9 mouse cellular contexts compared by ENCODE assay signal in genomic region chr2:27412245-27412800, GRCm38 (mm10). TPM values are rescaled to one million over a fixed set of nuclear protein-coding genes. Genes with fewer than 3 reads are reported as not detected.
A peak's percentile ranks its signal among the peaks of the same experiment; 100 is the strongest.
DNase-seq lines count a peak whose midpoint lies in the region; ATAC-seq and TF ChIP-seq lines count a peak whose summit lies in the region.
"Had no signal": no experiment of that assay in that cellular context is flagged by ENCODE, and none has a peak within 500 bp of the region (broad histone marks: within the 10 kb centered on the region; RNA-seq: fewer than 3 reads in every experiment).

No protein-coding gene starts in this region.

- no peaks in the 10 kb centered on the region for H3K9me3 ChIP-seq in embryonic facial prominence, embryonic 14.5 days (ENCODE audit: control insufficient read depth, low read length)
- H3K9me3 ChIP-seq in intestine, postnatal 0 days (ENCODE audit: control insufficient read depth): no peaks in the 10 kb centered on the region
- no peaks in the 10 kb centered on the region for H3K9me3 ChIP-seq in neural tube, embryonic 13.5 days

- no peak overlapping the region for H3K4me3 ChIP-seq in layer of hippocampus, adult 2 months
- no peak overlapping the region for H3K4me3 ChIP-seq in embryonic facial prominence, embryonic 14.5 days (ENCODE audit: low read depth, low read length)
- H3K4me3 ChIP-seq in intestine, postnatal 0 days (ENCODE audit: low read depth, low read length): no peak overlapping the region
- no peak overlapping the region for H3K4me3 ChIP-seq in neural tube, embryonic 13.5 days
- H3K4me3 ChIP-seq: erythroblast, embryonic 14.5 days had no signal

- DNase-seq in layer of hippocampus, adult 2 months (ENCODE audit: low spot score in 2 of 2): no peak
- no peak for DNase-seq in layer of hippocampus, postnatal 36 days
- no peak for DNase-seq in embryonic facial prominence, embryonic 14.5 days (ENCODE audit: low spot score)
- no peak for DNase-seq in left cerebral cortex, postnatal 4 days
- DNase-seq in lung, adult 18-20 months: no peak
- DNase-seq in ovary, postnatal 10 days (ENCODE audit: low spot score): no peak

- no peaks in the 10 kb centered on the region for H3K27me3 ChIP-seq in embryonic facial prominence, embryonic 14.5 days (replicated peaks; ENCODE audit: control insufficient read depth, insufficient read depth, low read length)
- no peaks in the 10 kb centered on the region for H3K27me3 ChIP-seq in intestine, postnatal 0 days (replicated peaks; ENCODE audit: control insufficient read depth, insufficient read depth, low read length)
- H3K27me3 ChIP-seq in neural tube, embryonic 13.5 days: no peaks in the 10 kb centered on the region

- TF ChIP-seq CTCF in layer of hippocampus, adult 2 months (conservative IDR thresholded peaks at IDR 0.05): no peak
- no peak for TF ChIP-seq CTCF in intestine, postnatal 0 days (IDR thresholded peaks at IDR 0.05; ENCODE audit: low read depth)

- intact Hi-C loops in left cerebral cortex, postnatal 4 days (cut with DNase I): no loop called here

- 12% methylated on average over 7 of the region's 7 CpGs for WGBS in embryonic facial prominence, embryonic 14.5 days
- 20% methylated on average over 7 of the region's 7 CpGs for WGBS in intestine, postnatal 0 days
- WGBS in neural tube, embryonic 13.5 days: 7% methylated on average over 7 of the region's 7 CpGs

- H3K4me2 ChIP-seq in embryonic facial prominence, embryonic 14.5 days (ENCODE audit: low read depth, low read length): peak overlapping the region; percentile 27
- H3K4me2 ChIP-seq in intestine, postnatal 0 days (replicated peaks; ENCODE audit: low read depth): no peak overlapping the region; the same call in 1 of the 2 replicates
- peak overlapping the region; percentile 16 for H3K4me2 ChIP-seq in neural tube, embryonic 13.5 days

- peak overlapping the region; percentile 39; the same call in 1 of the 2 replicates for H3K27ac ChIP-seq in layer of hippocampus, adult 2 months
- H3K27ac ChIP-seq in embryonic facial prominence, embryonic 14.5 days (replicated peaks; ENCODE audit: low read depth, low read length): peak overlapping the region; percentile 74
- peak overlapping the region; percentile 35; the same call in 1 of the 2 replicates for H3K27ac ChIP-seq in intestine, postnatal 0 days (ENCODE audit: low read depth, low read length)
- peak overlapping the region; percentile 86 for H3K27ac ChIP-seq in neural tube, embryonic 13.5 days (replicated peaks)

- no peaks in the 10 kb centered on the region for H3K36me3 ChIP-seq in embryonic facial prominence, embryonic 14.5 days (ENCODE audit: control insufficient read depth, insufficient read depth, low read length)
- H3K36me3 ChIP-seq in intestine, postnatal 0 days (ENCODE audit: control insufficient read depth, insufficient read depth): no peaks in the 10 kb centered on the region
- H3K36me3 ChIP-seq in neural tube, embryonic 13.5 days: no peaks in the 10 kb centered on the region

- ATAC-seq in embryonic facial prominence, embryonic 14.5 days (ENCODE audit: low read depth): no peak
- ATAC-seq in intestine, postnatal 0 days: no peak
- no peak for ATAC-seq in neural tube, embryonic 13.5 days (ENCODE audit: low read depth)

- H3K9ac ChIP-seq in embryonic facial prominence, embryonic 14.5 days (ENCODE audit: low read depth, low read length): no peak overlapping the region
- no peak overlapping the region for H3K9ac ChIP-seq in intestine, postnatal 0 days (ENCODE audit: low read depth, low read length)
- H3K9ac ChIP-seq in neural tube, embryonic 13.5 days: peak overlapping the region; percentile 50

- peaks cover 62% of the 10 kb centered on the region for H3K4me1 ChIP-seq in embryonic facial prominence, embryonic 14.5 days (ENCODE audit: control insufficient read depth, insufficient read depth, low read length)
- peaks cover 21% of the 10 kb centered on the region for H3K4me1 ChIP-seq in intestine, postnatal 0 days (replicated peaks; ENCODE audit: control insufficient read depth, insufficient read depth, low read length)
- peaks cover 94% of the 10 kb centered on the region for H3K4me1 ChIP-seq in neural tube, embryonic 13.5 days (replicated peaks)

RNA-seq across cellular contexts. Expression of gene Vav2, which starts 14.5 kb away (rescaled TPM):
- 10 to 100 TPM; 10.9 to 11.0 TPM for total RNA-seq in layer of hippocampus, adult 2 months (2021)
- total RNA-seq in layer of hippocampus, postnatal 36 days (2021): 10 to 100 TPM; 11.2 to 11.5 TPM
- 5.7 and 7.1 TPM in 2 replicates for polyA plus RNA-seq in embryonic facial prominence, embryonic 14.5 days (2014; fragmentation: Nextera tagmentation; extraction: Ambion mirVana)
- 5.4 and 6.8 TPM in 2 replicates for polyA plus RNA-seq in intestine, postnatal 0 days (2015; fragmentation: Nextera tagmentation; extraction: Ambion mirVana)
- polyA plus RNA-seq in neural tube, embryonic 13.5 days (2015; fragmentation: Nextera tagmentation; extraction: Ambion mirVana): 14.8 and 15.3 TPM in 2 replicates
- total RNA-seq in left cerebral cortex, postnatal 4 days (2021): 10 to 100 TPM; 59.2 to 60.4 TPM

RNA-seq across cellular contexts. Expression of gene Brd3os, which starts 29.8 kb away (rescaled TPM):
- total RNA-seq in layer of hippocampus, adult 2 months (2021): 10 to 100 TPM; 23.6 to 24.5 TPM
- 10 to 100 TPM; 22.6 to 24.0 TPM for total RNA-seq in layer of hippocampus, postnatal 36 days (2021)
- 13.0 and 15.5 TPM in 2 replicates for polyA plus RNA-seq in embryonic facial prominence, embryonic 14.5 days (2014; fragmentation: Nextera tagmentation; extraction: Ambion mirVana)
- polyA plus RNA-seq in intestine, postnatal 0 days (2015; fragmentation: Nextera tagmentation; extraction: Ambion mirVana): 1.5 and 1.8 TPM in 2 replicates
- polyA plus RNA-seq in neural tube, embryonic 13.5 days (2015; fragmentation: Nextera tagmentation; extraction: Ambion mirVana): 30.0 and 30.5 TPM in 2 replicates
- 10 to 100 TPM; 23.6 to 27.2 TPM for total RNA-seq in left cerebral cortex, postnatal 4 days (2021)
- polyA plus RNA-seq: erythroblast, embryonic 14.5 days had no signal

Comparison
In these comparisons a context has a peak if more than half of its experiments do, and no peak if none do; other contexts are left out.
1. H3K27ac ChIP-seq: peak in every context shown above with its lines; median percentile 86 in neural tube, embryonic 13.5 days; 74 in embryonic facial prominence, embryonic 14.5 days; 39 in layer of hippocampus, adult 2 months; 35 in intestine, postnatal 0 days.
2. RNA of gene Vav2, which starts 14.5 kb away (total RNA-seq): 59.2 to 60.4 TPM in left cerebral cortex, postnatal 4 days; 11.2 to 11.5 TPM in layer of hippocampus, postnatal 36 days and 10.9 to 11.0 TPM in layer of hippocampus, adult 2 months; every median in the first group is over 4 times any median in the second.